Mouse (Mus musculus) lung, adult 2 months (tissue): ENCODE measurements around the gene Gpx1.

Experiments
- CTCF ChIP-seq: fragments of 200-500 bp; IDR thresholded peaks from 2 replicates; pipeline ENCODE4 v1.5.1; 2011; ENCODE audit warnings: mild to moderate bottlenecking, low read length, control low read depth; ENCODE audit not compliant: insufficient read depth
- POLR2A ChIP-seq: fragments of 200-500 bp; IDR thresholded peaks from 2 replicates; pipeline ENCODE4 v1.6.1; 2011; ENCODE audit warnings: low read depth, mild to moderate bottlenecking, control low read depth, low read length, borderline replicate concordance; ENCODE audit errors: extremely low read depth

DNA sequence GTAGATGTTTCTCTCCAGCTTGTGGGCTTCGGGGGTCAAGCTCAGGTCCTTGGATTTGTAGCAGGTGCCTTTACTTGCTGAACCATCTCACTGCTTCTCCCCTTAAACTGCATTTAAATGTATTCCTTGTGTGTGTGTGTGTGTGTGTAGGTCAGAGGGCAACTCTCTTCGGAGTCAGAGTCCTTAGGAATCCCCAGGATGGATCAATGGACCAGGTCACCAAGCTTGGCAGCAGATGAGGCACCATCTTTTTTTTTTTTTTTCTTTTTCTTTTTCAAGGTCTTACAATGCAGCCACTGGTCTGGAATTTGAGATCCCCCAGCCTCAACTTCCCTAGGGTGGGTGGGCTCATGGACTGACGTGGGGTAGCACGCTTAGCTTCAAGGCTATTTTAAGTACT, 5.8 kb downstream of the Gpx1 start:
- no peak for TF ChIP-seq CTCF
- no peak for TF ChIP-seq POLR2A
